Comparison of ENCODE assay signal across 8 mouse cellular contexts in the genomic region with DNA sequence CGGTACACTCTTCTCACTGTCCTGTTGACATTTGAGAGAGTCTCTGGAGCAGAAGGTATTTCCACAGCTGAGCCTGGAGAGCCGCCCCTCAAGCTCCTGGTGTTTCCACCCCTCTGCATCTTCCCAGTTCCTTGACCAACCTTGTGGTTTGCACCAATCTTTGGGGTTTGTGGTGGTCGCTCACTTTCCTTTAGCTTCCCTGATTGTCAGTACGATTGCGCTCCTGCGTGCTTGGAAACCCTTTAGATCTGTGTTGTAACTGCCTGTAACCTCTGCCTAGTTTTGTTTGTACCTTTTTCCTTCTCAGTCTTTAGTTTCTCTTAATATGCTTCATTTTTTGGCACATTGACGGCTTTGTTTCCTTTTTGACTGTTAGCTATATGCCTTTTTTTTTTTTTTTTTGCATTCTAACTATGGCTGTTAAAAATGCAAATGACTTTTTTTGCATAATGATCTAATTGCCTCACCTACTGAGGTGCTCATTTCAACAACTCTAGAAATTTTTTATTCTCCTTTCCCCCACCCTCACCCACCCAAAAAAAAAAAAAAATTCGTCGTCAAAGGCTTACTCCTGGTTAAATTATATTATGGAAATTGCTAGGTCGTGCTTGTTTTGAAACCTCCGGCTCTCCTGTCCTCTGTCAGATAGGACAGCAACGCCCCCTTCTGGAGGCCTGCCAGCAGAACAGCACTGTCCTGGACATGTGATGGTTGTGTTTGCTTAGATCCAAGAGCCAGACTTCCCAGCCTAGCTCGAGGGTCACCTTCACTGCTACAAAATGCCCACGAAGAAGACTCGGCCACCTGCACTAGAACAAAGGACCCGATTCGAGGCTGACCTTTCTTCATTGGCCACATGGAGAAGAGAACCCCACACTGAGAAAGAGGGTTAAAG. TPM values are rescaled to one million over a fixed set of nuclear protein-coding genes. Genes with fewer than 3 reads are reported as not detected.
DNase-seq lines count a peak whose midpoint lies in the region; TF ChIP-seq lines count a peak whose summit lies in the region.

No protein-coding gene starts in this region.

- DNase-seq in 3T3-L1 (ENCODE audit: low read depth, low spot score) (peak; percentile 50), ES-E14 (ENCODE audit: low read depth, low spot score) (no peak)
- DNase-seq in cerebellum, adult 9-11 months: peak; percentile 47
- DNase-seq in gastrocnemius, adult 8-10 months (ENCODE audit: low spot score in 2 of 2): peak; percentile 45 to 70
- DNase-seq in kidney, adult 9 months: peak; percentile 78
- DNase-seq in lung, adult 18-20 months: peak; percentile 69 to 76
- peak; percentile 55 to 61 for DNase-seq in right cerebral cortex, adult 2 months (ENCODE audit: low spot score in 2 of 2)
- peak; percentile 57 for DNase-seq in urinary bladder, postnatal 25 days (ENCODE audit: low spot score)

- H3K36me3 ChIP-seq in ES-E14 (ENCODE audit: control insufficient read depth, insufficient read depth, low read length, poor library complexity, severe bottlenecking): no peaks in the 10 kb centered on the region

- in situ Hi-C loops in ES-E14 (cut with MboI; ENCODE audit: low sequenced_read_pairs in 2 of 2, unreplicated experiment in 2 of 2): no loop called here

- no peak overlapping the region for H3K9ac ChIP-seq in ES-E14 (ENCODE audit: insufficient read depth, low read depth, low read length, poor library complexity, severe bottlenecking)

- H3K9me3 ChIP-seq in ES-E14 (ENCODE audit: control insufficient read depth, insufficient read depth, low read depth, low read length): no peaks in the 10 kb centered on the region

- no peak overlapping the region for H3K27ac ChIP-seq in ES-E14 (ENCODE audit: insufficient read depth, low read depth, low read length, poor library complexity, severe bottlenecking)

- peaks cover 6 to 7% of the 10 kb centered on the region in 2 experiments; a peak in 1 of 4 replicates for H3K4me1 ChIP-seq in ES-E14 (ENCODE audit: control insufficient read depth in 2 of 2, insufficient read depth in 2 of 2, low read length in 2 of 2, poor library complexity in 1 of 2)

- H3K4me3 ChIP-seq in ES-E14 (ENCODE audit: insufficient read depth in 1 of 2, low read depth in 1 of 2, low read length in 2 of 2, poor library complexity in 1 of 2, severe bottlenecking in 1 of 2): no peak overlapping the region

TF ChIP-seq in ES-E14, 5 proteins besides CTCF, POLR2A, EP300 and RAD21:
- TF ChIP-seq ZC3H11A (IDR thresholded peaks at IDR 0.05; ENCODE audit: borderline replicate concordance, low read depth, low read length): peak; percentile 73; the same call in 1 of the 2 replicates
- no peak for TF ChIP-seq HCFC1 (IDR thresholded peaks at IDR 0.05; ENCODE audit: borderline replicate concordance, insufficient read depth, low read length)

RNA-seq across cellular contexts. Expression of gene Hnrnpll, which starts 57.5 kb away (rescaled TPM):
- 36.4 and 40.9 TPM in 2 replicates for total RNA-seq in ES-E14 (2012; rRNA removed)
- 10 to 100 TPM; 15.5 to 16.7 (median 16.0) TPM for total RNA-seq in gastrocnemius, adult 8-10 months (2022)
